In the genomic region with DNA sequence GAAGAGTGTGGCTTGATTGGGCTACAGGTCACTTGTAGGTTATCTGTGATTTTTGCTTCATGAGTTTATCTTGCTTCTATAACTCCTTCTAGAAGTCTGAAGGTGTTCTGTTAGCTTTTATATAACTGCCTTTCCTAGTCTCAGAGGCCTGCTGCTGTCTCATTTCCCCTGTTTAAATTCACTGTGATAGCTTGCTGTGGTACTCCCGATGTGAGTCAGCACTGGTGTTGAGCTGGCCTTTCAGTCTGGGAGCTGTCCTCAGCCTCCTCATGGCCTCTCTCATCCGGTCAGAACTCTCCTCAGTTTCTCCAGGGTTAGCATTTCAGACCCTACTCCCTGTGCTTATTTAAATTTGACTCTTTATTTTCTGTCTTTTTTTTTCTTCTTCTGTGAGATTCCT, we compare ENCODE assay signal across 15 mouse cellular contexts.
"Had no signal": no experiment of that assay in that cellular context is flagged by ENCODE, and none has a peak within 500 bp of the region (broad histone marks: within the 10 kb centered on the region; RNA-seq: fewer than 3 reads in every experiment).

No protein-coding gene starts in this region.

- H3K27ac ChIP-seq: limb, embryonic 13.5 days; liver, embryonic 14.5 days; midbrain, embryonic 10.5 days; neural tube, embryonic 15.5 days had no signal

- H3K9me3 ChIP-seq: limb, embryonic 13.5 days; midbrain, embryonic 10.5 days; neural tube, embryonic 15.5 days had no signal

- H3K36me3 ChIP-seq: limb, embryonic 13.5 days; midbrain, embryonic 10.5 days; neural tube, embryonic 15.5 days had no signal

- H3K4me1 ChIP-seq: midbrain, embryonic 10.5 days; neural tube, embryonic 15.5 days had no signal

- H3K27me3 ChIP-seq: limb, embryonic 13.5 days; neural tube, embryonic 15.5 days had no signal

- H3K9ac ChIP-seq: limb, embryonic 13.5 days; liver, embryonic 14.5 days; neural tube, embryonic 15.5 days had no signal

- DNase-seq: kidney, postnatal 25 days; layer of hippocampus, adult 9-11 months; layer of hippocampus, postnatal 36 days; left cerebral cortex, postnatal 4 days; lung, adult 18-20 months; midbrain, embryonic 14.5 days; right cerebral cortex, postnatal 4 days; spleen, adult 18-20 months; thymus, adult 18-20 months; thymus, postnatal 25 days had no signal

- H3K4me3 ChIP-seq: limb, embryonic 13.5 days; midbrain, embryonic 10.5 days; myocyte; neural tube, embryonic 15.5 days had no signal

- H3K4me2 ChIP-seq: limb, embryonic 13.5 days; neural tube, embryonic 15.5 days had no signal
